Mouse (Mus musculus): ENCODE measurements around the gene Wwc2. TPM values are rescaled to one million over a fixed set of nuclear protein-coding genes. Genes with fewer than 3 reads are reported as not detected.

Gene Wwc2
- total RNA-seq, 2 experiments from 2014 or later, result 40.2 to 41.5 TPM

- intact Hi-C loops (cut with DNase I), result loop anchor here (1.0 kb wide), 1 partner anchor 19 kb away; no protein-coding TSS in a partner anchor
- peak; percentile 97 to 98 for DNase-seq
Observed at GRCm38 (mm10) chr8:47990386-47990772, 345 bp downstream of the Wwc2 start.

- intact Hi-C loops (cut with DNase I), result loop anchor here (1.0 to 5.0 kb wide), 2 partner anchors 19 to 48 kb away; no protein-coding TSS in a partner anchor
- peak; percentile 61 to 74 for DNase-seq
Observed at GRCm38 (mm10) chr8:47989655-47990385, 904 bp downstream of the Wwc2 start.

GRCm38 (mm10) chr8:47989211-47989610 is 1.5 kb downstream of the Wwc2 start:
- intact Hi-C loops (cut with DNase I), result loop anchor here (5.0 kb wide), 1 partner anchor 47 kb away; no protein-coding TSS in a partner anchor
- DNase-seq, result no peak

GRCm38 (mm10) chr8:47988111-47988510 is 2.6 kb downstream of the Wwc2 start:
- no peak for DNase-seq
- intact Hi-C loops (cut with DNase I), result loop anchor here (5.0 kb wide), 1 partner anchor 46 kb away; no protein-coding TSS in a partner anchor

- intact Hi-C loops (cut with DNase I), result loop anchor here (5.0 kb wide), 1 partner anchor 43 kb away; no protein-coding TSS in a partner anchor
- DNase-seq, result no peak
Observed at GRCm38 (mm10) chr8:47985644-47986043, 5.1 kb downstream of the Wwc2 start.

GRCm38 (mm10) chr8:47985243-47985642 is 5.5 kb downstream of the Wwc2 start:
- intact Hi-C loops (cut with DNase I), result loop anchor here (5.0 kb wide), 1 partner anchor 43 kb away; no protein-coding TSS in a partner anchor
- no peak for DNase-seq

DNA sequence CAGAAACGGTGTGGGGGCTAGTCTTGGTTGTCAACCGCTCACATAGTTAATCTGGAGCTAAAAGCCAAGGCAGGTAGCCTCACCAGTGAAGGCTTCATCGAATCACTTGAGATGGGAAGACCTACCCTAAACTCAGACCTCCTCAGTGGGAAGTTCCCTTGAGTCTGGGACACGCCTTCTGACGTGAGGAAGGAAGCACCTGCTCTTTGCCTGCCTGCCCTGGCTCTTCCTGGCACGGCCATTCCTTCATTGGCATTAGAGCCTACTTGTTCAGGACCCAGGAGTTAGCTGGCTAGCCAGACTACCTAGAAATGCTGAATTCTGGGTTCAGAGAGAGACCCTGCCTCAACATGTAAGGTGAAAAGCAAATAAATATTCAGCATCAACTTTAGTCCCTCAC is 9.6 kb downstream of the Wwc2 start:
- no peak for DNase-seq
- intact Hi-C loops (cut with DNase I), result no loop called here

GRCm38 (mm10) chr8:47979876-47980275 is 10.8 kb downstream of the Wwc2 start:
- intact Hi-C loops (cut with DNase I), result no loop called here
- DNase-seq, result no peak

GRCm38 (mm10) chr8:47978755-47979154 is 12.0 kb downstream of the Wwc2 start:
- intact Hi-C loops (cut with DNase I), result no loop called here
- DNase-seq, result peak in 1 of 2 experiments; percentile 52

DNA sequence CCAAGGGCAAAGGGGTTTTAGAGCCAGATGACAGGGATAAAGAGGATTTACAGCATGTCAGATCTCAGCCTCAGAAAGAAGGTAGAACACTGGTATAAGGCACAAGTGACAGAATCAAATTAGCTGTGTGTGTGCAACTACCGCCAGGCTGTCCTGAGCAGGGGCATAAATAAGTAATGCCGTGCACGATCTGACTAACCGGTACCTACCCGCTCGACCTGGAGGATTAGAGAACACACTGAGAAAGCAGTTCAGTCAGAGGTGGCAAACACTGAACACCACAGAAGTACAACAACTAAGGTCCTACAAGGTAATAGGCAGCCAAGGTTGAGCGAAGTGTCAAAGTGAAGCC is 15.8 kb downstream of the Wwc2 start:
- intact Hi-C loops (cut with DNase I), result no loop called here

GRCm38 (mm10) chr8:47974138-47974962 is 16.4 kb downstream of the Wwc2 start:
- intact Hi-C loops (cut with DNase I), result no loop called here

More for the DNA sequence above, 15.8 kb downstream of the Wwc2 start:
- no peak for DNase-seq

DNA sequence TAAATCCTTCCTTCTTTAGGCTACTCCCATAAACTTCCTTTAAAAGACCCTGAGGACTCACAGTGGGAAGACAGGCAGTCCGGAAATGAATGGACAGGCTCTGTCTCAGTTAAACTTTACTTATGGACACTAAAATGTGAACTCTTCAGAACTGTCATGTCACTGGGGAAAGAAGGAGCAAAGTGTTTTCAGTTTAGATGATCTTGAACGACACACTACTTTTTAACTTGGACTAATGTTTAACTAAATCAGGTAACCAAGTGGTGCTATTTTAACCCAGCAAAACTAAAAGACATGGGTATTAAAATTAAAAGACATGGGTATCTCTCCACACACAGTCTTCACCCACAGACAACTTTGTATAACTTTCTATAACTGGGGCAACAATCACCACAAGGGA is 19.6 kb downstream of the Wwc2 start:
- intact Hi-C loops (cut with DNase I), result loop anchor here (1.0 kb wide), 1 partner anchor 19 kb away; the partner anchor contains the start of gene Wwc2
- no peak for DNase-seq

More at GRCm38 (mm10) chr8:47974138-47974962, 16.4 kb downstream of the Wwc2 start:
- peak; percentile 73 to 77 for DNase-seq

DNA sequence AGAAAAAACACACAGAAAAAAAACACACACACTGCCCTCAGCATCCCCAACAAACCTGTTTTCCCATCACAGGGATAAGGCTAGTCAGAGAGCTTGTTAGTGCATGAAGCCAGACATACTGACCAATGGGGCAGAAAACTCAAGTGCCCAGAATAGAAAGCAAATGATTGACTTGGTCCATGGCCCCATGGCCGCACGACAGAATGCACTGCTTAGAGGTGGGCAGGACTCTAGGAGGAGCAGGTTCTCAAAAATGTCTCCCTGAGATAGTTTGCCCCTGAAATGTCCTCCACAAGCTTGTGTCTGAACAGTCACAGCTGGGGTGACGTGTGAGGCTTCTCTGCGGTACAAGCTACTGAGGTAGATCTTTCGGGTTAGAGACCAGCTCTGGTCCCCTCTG is 20.1 kb downstream of the Wwc2 start:
- peak in 1 of 2 experiments; percentile 57 for DNase-seq

DNA sequence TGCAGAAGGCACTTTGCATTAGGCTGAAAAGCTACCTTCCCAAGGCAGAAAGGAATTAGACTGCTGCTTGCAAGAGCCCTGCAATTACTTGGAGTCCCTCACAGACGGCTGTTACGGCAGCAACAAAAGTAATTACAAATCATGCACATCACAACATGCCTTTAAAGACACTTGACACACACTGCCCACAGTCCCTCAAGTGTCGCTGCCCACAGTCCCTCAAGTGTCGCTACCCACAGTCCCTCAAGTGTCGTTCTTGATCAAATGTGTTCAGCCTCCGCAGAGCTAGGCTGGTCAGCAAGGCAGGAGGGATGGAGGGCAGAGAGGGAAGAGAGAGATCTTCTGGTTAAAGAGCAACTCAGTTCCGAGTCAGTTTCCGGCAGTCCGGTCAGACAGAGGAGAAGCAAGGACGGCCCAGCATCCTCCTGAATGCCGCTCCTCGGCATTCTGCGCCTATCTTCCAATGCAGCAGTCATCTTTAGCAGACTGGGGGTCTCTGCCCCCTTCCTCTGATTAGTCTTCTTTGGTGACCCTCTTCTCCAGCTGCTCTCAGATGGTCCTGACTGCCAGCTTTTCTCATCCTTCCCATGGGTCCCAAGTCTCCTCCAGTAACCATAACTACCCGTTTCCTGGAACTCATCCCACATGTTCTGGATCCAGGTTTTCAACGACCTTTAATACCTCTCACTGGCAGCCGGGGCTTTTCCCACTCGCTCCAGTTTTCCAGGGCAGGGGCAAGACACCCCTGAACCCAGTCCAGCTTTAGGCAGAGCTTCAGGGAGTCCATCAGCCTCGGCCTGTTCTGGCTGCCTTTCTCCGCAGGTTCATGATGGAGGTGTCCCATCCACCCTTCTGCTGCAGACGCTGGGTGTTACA is 23.4 kb downstream of the Wwc2 start:
- intact Hi-C loops (cut with DNase I), result no loop called here
- no peak for DNase-seq

More for the DNA sequence above, 20.1 kb downstream of the Wwc2 start:
- intact Hi-C loops (cut with DNase I), result no loop called here

GRCm38 (mm10) chr8:47962484-47962883 is 28.2 kb downstream of the Wwc2 start:
- intact Hi-C loops (cut with DNase I), result no loop called here
- no peak for DNase-seq

DNA sequence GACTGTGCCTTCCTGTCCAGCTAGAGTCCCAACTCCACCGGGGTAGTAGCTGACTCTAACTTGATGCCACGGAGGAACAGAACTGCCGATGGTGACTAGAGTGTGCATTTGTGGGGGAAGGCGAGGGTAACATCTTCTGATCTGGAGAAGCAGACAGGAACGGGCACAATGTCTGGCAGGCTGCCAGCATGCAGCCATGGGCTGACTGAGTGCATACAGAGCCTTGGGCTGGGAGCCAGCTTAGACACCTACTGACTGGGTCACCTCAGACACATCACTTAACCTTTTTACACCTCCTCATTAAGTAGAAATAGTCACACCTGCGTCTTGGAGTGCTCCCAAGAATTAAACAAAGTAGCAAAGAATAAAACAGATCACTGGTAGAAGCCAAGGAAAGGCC is 28.7 kb downstream of the Wwc2 start:
- peak; percentile 49 to 57 for DNase-seq
- intact Hi-C loops (cut with DNase I), result no loop called here

DNA sequence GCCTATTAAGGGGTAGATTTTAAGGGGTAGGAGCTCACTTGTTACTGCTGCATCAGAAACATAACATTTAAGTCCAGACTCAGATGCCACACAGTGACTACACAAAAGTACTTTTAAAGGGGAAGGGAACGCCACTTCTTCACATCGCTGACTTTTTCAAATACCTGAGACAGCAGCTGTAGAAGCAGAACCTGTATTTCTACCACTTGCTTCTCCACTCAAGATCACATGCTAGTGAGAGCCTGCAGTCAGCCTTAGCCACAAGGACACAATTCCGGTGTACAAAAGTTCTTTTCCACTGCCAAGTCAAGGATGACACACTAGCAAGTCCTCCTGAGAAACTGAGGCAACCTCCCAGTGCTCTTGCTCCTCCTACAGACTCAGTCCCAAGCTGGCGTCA is 33.2 kb downstream of the Wwc2 start:
- DNase-seq, result no peak
- intact Hi-C loops (cut with DNase I), result no loop called here

DNA sequence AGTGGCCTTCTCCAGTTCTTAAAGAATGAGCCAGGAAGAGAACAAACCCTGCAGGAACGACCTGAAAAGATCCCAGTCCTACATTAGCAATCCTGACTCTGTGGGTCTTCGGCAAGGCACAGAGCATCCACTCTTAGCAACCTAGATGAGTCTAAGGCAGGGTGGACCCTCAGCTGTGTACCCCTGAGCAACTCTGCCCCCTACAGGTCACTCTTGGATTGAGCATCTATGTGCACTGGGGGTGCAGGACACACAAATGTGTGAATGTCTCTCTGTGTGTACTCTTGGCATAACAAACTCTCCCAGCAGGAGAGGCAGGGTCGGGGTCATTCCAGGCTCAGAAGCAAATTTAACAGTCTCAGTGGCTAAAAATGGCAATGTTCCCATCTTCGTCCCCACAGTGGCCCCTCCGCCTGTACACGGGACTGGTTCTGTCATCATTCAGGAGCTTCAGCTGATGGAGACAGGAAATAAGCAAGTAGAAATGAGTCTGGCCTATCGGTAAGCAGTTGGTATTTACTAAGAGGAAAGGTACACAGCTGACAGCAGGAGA is 39.3 kb downstream of the Wwc2 start:
- intact Hi-C loops (cut with DNase I), result loop anchor here (5.0 kb wide), 1 partner anchor 79 kb away; no protein-coding TSS in a partner anchor
- peak; percentile 44 to 71 for DNase-seq

DNA sequence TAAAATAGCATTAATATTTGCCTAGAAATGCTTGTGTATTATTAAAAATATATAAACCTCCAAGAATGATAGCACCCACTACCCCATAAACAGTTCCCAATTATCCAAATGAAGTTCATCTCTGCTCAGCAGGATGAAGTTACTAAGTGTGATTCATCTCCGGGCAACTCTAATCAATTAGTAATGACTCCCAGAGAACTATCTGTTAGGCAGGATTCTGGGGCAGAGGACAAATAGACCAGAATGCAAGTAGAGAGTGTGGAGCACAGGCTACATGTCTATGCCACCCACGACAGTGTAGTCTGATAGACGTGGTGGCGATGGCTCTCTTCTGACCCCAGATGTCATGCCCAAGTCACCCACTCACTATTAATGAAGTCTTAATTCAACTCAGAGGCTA is 41.9 kb downstream of the Wwc2 start:
- intact Hi-C loops (cut with DNase I), result no loop called here
- DNase-seq, result no peak
